Mouse (Mus musculus) adrenal gland, postnatal 25 days (tissue): ENCODE measurements at regions not wholly inside any gene's neighbourhood (a gene's known extent, or its start where the extent isn't known, plus 50 kb on each side); places are given as distances from the start of the nearest gene placed in this dataset.

Source experiments
- DNase-seq: peaks from one replicate; pipeline ENCODE4 v3.0.0; 2021; ENCODE audit warnings: mixed read lengths

DNA sequence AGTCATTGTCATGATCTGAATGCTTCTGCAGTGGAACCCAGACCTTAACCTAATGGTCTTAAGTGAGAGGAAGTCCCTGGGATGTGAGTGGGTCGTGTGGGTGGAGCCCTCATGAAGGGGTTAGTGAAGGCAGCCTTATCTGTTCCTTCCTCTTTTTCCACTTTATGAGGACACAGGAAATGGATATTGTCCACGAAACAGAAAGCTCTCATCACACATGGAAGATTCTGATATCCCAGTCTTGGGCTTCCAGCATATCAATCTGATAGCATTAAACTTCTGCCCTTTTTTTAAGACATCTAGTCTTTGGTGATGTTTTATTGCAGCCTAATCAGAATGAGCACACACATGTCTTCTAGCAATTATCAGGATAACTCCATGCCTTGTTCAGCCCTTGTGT, 164.0 kb downstream of the Mex3b start:
- no peak for DNase-seq

- DNase-seq, result no peak
These were observed 164.9 kb downstream of the Mex3b start for GRCm38 (mm10) chr7:83032025-83032424.

- DNase-seq, result no peak
These were observed 165.8 kb downstream of the Mex3b start for GRCm38 (mm10) chr7:83032924-83033323.

DNA sequence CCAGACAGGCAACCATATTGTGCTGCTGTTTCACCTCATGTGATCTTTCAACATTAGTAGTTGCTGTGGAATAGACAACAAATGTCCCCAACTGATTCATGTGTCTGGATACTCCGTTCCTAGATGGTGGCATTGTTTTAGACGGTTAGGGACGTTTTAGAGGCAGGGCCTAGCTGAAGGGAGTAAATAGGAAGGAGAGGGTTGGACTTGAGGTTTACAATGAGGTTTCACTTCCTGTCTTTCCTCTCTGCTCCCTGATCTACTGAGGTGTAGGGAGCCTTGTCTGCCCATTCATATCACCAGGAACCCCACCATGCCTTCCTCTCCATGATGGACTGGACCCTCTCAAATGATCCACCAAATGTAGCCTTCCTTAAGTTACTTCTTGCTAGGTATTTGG, 168.1 kb downstream of the Mex3b start:
- DNase-seq, result no peak

GRCm38 (mm10) chr7:83036397-83036796, 169.3 kb downstream of the Mex3b start:
- DNase-seq, result no peak

GRCm38 (mm10) chr7:83037100-83037499, 170.0 kb downstream of the Mex3b start:
- DNase-seq, result no peak

- no peak for DNase-seq
These were observed 170.6 kb downstream of the Mex3b start for GRCm38 (mm10) chr7:83037714-83038113.

DNA sequence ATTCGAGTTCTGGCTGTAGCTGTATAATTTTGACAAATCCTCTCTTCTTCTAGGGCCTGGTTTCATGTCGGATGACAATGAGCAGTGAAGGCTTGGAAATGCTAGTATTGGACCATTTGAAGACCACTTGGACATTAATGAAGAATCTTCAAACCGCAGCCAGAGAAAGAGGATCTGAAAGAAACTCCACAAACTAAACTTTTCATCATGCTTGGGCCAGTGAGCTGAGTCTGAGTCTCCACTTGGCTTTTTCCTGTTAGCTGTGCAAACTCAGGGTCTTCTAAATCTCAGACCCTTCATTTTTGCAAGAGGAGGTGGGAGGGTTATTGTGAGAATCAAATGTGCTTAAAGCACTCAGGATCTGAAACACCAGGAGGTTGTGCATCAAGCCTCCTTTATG, 176.6 kb downstream of the Mex3b start:
- DNase-seq, result no peak

DNA sequence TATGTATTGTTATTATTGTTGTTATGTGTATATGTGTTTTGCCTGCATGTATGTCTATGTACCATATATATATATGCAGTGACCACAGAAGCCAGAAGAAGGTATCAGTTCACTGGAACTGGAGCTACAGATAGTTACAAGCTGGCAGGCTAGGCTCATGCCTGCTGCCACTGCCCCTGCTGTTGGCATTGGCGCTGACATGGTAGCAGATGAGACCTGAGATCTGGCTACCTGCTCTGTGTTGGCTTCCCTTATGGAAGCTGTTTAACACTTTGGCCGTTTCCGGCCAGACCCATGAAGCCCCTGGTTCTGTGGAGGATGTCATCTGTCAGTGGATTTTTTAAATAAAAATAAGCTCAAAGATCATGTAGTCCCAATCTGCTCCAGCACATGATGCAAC, 178.1 kb downstream of the Mex3b start:
- no peak for DNase-seq

DNA sequence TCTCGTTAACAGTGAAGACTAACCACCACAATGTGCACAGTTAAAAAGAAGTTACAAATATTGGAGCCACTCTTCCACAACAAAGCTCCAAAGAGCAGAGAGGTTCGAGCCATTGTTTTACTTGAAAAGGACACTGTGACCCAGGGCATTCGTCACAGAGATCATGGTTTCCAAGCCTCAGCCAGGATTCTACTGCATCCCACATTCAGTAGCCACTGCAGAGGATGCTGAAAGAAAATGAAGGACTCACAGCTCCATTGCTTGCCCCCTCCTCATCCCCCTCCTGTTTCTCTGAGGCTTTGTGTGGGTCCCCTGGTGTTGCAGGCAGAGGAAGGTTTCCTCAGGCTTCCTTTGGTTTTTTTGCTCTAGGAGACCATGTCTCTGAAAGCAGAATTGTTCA, 182.9 kb downstream of the Mex3b start:
- no peak for DNase-seq

DNA sequence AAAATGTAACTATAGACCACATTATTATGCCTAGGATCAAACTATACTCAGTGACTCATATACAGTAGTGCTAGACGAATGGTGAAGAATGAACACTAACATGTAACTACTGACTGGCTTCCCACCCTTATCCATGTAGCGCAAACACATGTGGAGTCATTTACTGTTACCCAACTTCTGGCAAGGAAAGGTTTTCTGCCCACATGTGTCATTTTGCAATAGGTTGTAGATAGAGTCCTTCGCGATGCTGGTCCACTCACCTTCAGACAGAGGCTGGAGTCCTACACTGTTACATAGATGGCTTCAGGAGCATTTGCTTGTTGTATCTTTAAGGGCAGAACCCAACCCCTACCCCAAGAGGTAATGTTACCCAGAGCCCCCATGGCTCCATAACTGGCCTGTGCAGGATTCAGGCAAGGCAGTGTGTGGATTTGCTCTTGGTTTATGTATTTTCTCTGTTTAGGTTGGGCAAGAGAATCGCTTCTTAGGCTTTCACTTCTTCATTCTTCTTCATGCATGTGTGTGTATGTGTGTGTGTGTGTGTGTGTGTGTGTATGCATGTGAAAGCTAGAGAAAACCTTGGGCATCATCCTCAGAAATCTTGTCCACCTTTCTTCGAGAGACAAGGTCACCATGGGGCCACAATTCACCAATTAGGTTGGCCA, 183.8 kb downstream of the Mex3b start:
- DNase-seq, result no peak

DNA sequence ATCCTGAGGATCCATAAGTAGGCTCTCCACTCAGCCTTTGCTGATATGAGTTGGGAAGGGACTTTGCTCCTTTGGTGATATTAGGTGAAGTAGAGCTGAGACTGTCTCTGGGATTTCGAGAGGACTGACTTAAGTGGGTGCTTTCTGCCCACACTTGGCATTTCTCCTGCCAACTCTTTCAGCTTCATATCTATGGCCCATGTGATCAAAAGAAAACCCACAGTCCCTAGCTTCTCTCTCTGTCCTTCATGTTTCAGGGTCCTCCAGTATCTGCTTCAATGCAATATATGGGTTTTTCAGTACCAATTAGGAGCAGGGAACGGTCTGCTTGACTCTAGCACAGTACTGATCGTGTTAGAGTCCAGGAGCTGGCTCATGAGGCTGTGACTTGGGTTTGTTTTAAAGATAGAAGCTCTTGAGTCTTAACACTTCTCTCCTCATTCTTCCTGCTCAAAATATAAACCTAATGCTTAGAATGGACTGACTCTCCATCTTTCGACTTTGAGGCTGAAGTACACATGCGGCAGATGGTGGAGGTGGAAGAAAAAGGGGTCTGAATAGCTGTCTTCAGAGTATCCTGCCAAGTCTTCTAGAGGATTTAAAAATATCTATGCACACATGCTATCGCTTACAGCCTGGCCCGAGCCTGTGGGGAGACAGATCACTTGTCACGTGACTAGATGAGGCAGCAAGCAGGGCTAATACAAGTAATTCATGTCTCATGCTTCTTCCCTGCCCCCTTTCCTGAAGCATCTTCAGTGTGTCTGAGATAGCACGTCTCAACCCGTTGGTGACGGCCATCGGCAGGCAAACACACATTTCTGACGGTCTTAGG, 189.2 kb downstream of the Mex3b start:
- no peak for DNase-seq

GRCm38 (mm10) chr7:83060318-83060717, 193.2 kb downstream of the Mex3b start:
- no peak for DNase-seq

DNA sequence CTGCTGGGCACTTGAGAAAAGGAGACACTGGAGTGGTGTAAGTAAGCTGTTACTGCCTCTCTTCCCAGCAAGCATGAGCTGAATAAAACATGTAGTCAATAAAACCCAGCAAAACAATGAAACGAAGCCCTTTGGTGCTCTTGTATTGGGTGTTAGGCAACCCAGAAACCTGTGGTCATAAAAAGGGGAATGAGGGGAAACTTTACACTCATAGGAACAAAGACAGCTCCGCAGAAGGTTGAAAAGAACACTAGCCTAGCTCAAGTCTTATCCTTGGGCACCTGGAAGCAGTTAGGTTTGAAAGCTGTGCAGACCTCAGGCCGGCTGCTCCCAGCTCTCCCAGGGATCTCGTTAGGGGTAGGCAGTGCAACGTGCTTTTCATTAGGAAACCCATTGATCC, 193.6 kb downstream of the Mex3b start:
- no peak for DNase-seq

DNA sequence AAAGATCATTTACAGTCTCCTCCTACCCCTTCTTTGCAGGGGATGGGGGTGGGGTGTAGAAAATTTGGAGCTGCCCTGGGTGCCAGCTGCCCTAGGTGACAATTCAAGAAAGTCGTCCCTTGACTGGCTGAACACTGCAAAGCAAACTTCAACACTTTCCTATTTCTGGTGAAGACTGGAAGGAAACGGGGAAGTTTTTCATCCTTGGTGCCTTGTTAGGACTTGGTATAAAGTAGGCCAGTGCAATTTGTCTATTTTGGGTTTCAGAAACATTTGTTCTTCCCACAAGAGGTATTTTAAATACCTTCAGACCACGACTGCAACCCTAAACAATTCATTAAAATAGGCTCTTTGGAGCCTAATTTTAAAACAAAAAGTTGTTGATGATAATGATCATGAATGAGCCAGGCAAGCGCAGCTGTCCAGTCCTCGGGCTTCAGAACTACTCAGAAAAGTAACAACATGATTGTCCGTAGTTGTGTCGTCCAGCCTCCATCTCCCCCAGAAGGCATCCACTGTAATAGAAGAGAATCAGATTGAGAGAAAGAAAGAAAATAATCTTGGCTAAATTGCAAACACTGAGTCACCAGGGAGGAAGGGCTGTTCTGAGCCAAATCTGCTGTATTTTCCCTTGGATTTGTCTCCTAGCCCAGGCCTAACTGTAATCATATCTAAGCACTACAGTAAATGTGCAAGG, 194.2 kb downstream of the Mex3b start:
- no peak for DNase-seq

DNA sequence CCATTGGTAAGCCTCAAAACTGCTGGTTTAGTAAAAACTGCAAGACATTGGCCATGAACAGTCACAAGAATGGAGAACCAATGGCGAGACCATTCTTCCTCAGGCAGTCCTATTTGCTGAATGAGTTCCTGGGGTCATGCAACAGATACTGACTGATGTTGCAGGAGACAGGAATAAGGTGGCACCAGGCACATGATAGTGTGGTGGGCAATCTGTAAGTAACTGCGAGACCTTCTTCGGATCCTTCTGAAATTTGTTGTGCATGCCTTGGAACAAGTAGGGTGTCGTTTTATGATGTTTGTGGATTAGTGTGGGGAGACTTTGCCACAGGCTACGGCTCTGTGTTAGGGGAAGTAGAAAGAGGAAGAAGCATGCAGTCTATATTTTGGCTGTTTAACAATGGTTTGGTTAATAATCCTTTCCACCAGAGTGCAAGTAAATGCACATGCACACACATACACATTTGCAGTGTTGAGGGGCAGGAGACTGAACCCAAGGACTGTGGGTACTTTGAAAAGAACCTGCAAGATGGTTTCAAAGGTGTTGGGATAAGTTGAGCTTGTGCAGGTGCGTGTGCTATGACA, 194.9 kb downstream of the Mex3b start:
- DNase-seq, result no peak

DNA sequence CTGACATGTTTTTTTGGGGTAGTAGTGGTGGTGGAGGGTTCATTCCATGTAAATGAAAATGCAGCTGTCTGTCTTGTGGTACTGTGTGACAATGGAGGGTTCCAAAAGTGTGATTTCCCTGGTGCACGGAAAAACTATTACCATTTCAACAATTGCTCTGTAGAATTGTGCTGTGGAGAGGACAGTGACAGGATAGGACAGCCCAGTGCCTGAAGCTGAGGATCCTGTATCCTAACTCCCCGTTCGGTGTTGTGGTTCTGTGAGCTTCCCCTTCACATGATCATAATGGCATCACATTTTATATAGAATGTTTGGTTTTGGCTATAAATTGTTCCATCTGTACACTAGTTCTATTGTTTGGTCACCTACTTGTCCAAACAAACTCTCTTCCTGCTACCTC, 196.4 kb downstream of the Mex3b start:
- no peak for DNase-seq

GRCm38 (mm10) chr7:83065341-83065740, 198.2 kb downstream of the Mex3b start:
- DNase-seq, result no peak

GRCm38 (mm10) chr7:83074399-83074970, 207.4 kb downstream of the Mex3b start:
- no peak for DNase-seq

DNA sequence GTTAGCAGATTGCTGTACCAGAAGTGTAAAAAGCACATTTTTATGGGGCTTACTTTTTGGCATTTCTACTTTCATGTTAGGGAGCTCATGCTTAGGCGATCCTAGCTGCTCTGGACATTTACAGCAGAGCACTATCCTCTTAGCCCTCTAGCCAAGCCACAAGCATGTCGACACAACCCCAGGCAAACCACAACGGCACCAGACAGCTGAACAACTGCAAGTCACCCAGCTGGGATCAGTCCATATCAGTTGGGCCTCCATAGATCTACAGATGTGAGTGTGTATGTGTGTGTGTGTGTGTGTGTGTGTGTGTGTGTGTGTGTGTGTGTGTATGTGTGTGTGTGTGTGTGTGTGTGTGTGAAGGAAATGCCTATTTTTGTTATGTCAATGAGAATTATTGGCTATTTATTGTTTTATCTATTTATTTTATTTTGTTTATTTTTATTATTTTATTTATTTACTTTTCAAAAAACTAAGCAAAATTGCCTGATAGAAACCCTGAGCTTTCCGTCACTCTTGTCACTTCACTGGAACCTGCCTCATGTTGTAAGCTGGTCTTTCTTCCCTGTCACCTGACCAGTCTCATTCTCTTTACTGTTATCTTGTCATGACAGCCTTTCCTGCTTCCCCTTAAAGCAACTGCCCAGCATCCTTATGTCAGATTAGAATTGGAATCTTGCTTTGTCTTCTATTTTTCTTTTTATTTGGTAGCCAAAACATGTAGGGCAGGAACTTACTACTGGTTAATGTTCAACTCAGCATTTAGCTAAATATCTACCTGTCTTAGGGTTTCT, 208.2 kb downstream of the Mex3b start:
- DNase-seq, result no peak

DNA sequence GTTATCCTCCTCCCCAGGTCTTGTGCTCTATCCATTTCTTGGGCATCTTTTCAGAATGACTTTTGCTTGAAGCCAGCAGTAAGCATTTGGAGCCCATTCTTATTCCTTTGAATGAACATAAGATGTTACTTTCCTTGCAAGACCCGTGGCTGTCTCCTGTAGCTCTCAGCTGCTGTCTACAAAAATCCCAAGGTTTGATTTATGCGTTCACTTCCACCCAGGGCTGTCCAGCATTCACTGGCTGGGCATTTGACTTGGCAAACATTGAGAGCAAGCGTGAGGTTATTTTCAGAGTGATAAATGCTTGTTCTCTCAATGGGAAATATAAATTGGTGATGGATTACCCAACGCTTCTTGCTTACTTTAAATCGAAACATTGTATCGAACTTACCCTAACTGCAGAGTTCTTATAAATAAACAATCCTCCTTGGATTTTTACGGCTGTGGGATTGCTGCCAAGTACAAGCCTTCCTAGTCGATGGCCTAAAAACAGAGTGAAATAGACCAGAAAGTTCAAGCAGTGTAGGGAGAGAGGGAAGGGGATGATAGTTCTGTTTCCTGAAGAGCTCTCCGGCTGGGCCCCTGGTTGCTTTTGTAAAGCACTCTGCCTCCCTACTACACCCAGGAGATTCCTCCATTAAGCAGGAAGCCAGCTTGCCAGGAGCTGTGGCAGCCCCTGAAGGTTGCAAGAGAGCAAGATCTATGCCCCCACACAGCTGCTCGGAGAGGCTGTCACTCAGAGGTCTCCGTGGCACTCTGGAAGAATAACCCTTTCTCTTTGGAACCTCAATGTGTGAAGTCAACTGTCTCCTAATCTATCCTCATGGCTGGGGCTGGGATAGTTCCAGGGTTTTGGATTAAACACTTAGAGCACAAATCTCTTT, 210.1 kb downstream of the Mex3b start:
- DNase-seq, result no peak
